ENCODE assay signal across 10 mouse cellular contexts in genomic region chr7:138941571-138941970, GRCm38 (mm10). TPM values are rescaled to one million over a fixed set of nuclear protein-coding genes. Genes with fewer than 3 reads are reported as not detected.
DNase-seq lines count a peak whose midpoint lies in the region; ATAC-seq lines count a peak whose summit lies in the region.
"Had no signal": no experiment of that assay in that cellular context is flagged by ENCODE, and none has a peak within 500 bp of the region (broad histone marks: within the 10 kb centered on the region; RNA-seq: fewer than 3 reads in every experiment).

No protein-coding gene starts in this region.

- H3K27me3 ChIP-seq in heart, embryonic 16.5 days (ENCODE audit: control insufficient read depth, insufficient read depth, low read length), result peaks cover 50% of the 10 kb centered on the region
- peaks cover 68% of the 10 kb centered on the region for H3K27me3 ChIP-seq in forebrain, embryonic 13.5 days
- peaks cover 64% of the 10 kb centered on the region for H3K27me3 ChIP-seq in midbrain, embryonic 12.5 days

- WGBS in heart, embryonic 16.5 days, result 36% methylated on average over 5 of the region's 5 CpGs
- WGBS in forebrain, embryonic 13.5 days, result 21% methylated on average over 5 of the region's 5 CpGs
- WGBS in midbrain, embryonic 12.5 days, result 25% methylated on average over 5 of the region's 5 CpGs

- DNase-seq in heart, adult 11 months, result no peak
- DNase-seq in adrenal gland, postnatal 14 days, result peak; percentile 55
- no peak for DNase-seq in gastrocnemius, postnatal 4 days (ENCODE audit: low spot score in 2 of 2)
- no peak for DNase-seq in ovary, postnatal 14 days (ENCODE audit: low spot score)
- DNase-seq in yolk sac, embryonic 10.5 days (ENCODE audit: low spot score), result no peak
- DNase-seq: kidney, adult 18-20 months; lung, postnatal 14 days had no signal

- H3K4me2 ChIP-seq in heart, embryonic 16.5 days (ENCODE audit: low read depth, low read length), result peak overlapping the region; percentile 70; the same call in 1 of the 2 replicates
- H3K4me2 ChIP-seq in forebrain, embryonic 13.5 days, result peak overlapping the region; percentile 82
- H3K4me2 ChIP-seq in midbrain, embryonic 12.5 days (replicated peaks), result peak overlapping the region; percentile 83

- no peaks in the 10 kb centered on the region for H3K36me3 ChIP-seq in heart, embryonic 16.5 days (ENCODE audit: control insufficient read depth, insufficient read depth)
- no peaks in the 10 kb centered on the region for H3K36me3 ChIP-seq in forebrain, embryonic 13.5 days (ENCODE audit: poor library complexity, severe bottlenecking)
- no peaks in the 10 kb centered on the region for H3K36me3 ChIP-seq in midbrain, embryonic 12.5 days

- no peak for ATAC-seq in heart, embryonic 16.5 days (replicated peaks; ENCODE audit: extremely low read depth, insufficient read depth, low FRiP score)
- no peak for ATAC-seq in forebrain, embryonic 13.5 days
- no peak for ATAC-seq in midbrain, embryonic 12.5 days (ENCODE audit: low FRiP score, low read depth)

- H3K27ac ChIP-seq in heart, embryonic 16.5 days (ENCODE audit: low read length), result no peak overlapping the region
- no peak overlapping the region for H3K27ac ChIP-seq in forebrain, embryonic 13.5 days
- no peak overlapping the region for H3K27ac ChIP-seq in midbrain, embryonic 12.5 days (replicated peaks)

- no peak overlapping the region; the same call in 1 of the 2 replicates for H3K4me3 ChIP-seq in heart, embryonic 16.5 days (ENCODE audit: low read length)
- H3K4me3 ChIP-seq in forebrain, embryonic 13.5 days, result peak overlapping the region; percentile 47
- H3K4me3 ChIP-seq in midbrain, embryonic 12.5 days, result peak overlapping the region; percentile 48; the same call in 1 of the 2 replicates

- H3K9ac ChIP-seq in heart, embryonic 16.5 days (ENCODE audit: low read length), result no peak overlapping the region
- no peak overlapping the region for H3K9ac ChIP-seq in forebrain, embryonic 13.5 days
- no peak overlapping the region for H3K9ac ChIP-seq in midbrain, embryonic 12.5 days (replicated peaks)

- peaks cover 7% of the 10 kb centered on the region; the same call in 1 of the 2 replicates for H3K4me1 ChIP-seq in heart, embryonic 16.5 days (ENCODE audit: control insufficient read depth, insufficient read depth, low read length)
- peaks cover 12% of the 10 kb centered on the region for H3K4me1 ChIP-seq in forebrain, embryonic 13.5 days
- peaks cover 13% of the 10 kb centered on the region for H3K4me1 ChIP-seq in midbrain, embryonic 12.5 days

- no peaks in the 10 kb centered on the region for H3K9me3 ChIP-seq in heart, embryonic 16.5 days (replicated peaks; ENCODE audit: control insufficient read depth, low read length)
- H3K9me3 ChIP-seq in forebrain, embryonic 13.5 days (replicated peaks), result no peaks in the 10 kb centered on the region
- no peaks in the 10 kb centered on the region for H3K9me3 ChIP-seq in midbrain, embryonic 12.5 days

RNA-seq across cellular contexts. Expression of gene Jakmip3, which starts 1.0 kb away (rescaled TPM):
- not detected in 2 replicates for polyA plus RNA-seq in heart, embryonic 16.5 days (2015; fragmentation: Nextera tagmentation; extraction: Ambion mirVana)
- total RNA-seq in adrenal gland, postnatal 14 days (2021), result 3.9 and 4.7 TPM in 2 replicates
- polyA plus RNA-seq in forebrain, embryonic 13.5 days (2015; fragmentation: Nextera tagmentation; extraction: Ambion mirVana), result 0.41 and 1.0 TPM in 2 replicates
- polyA plus RNA-seq in midbrain, embryonic 12.5 days (2016; fragmentation: Nextera tagmentation; extraction: Ambion mirVana), result 0.83 and 1.2 TPM in 2 replicates
- not detected for total RNA-seq in gastrocnemius, postnatal 4 days (2021)

RNA-seq across cellular contexts. Expression of gene Bnip3, which starts 32.3 kb away (rescaled TPM):
- 258 and 260 TPM in 2 replicates for polyA plus RNA-seq in heart, embryonic 16.5 days (2015; fragmentation: Nextera tagmentation; extraction: Ambion mirVana)
- 233 and 293 TPM in 2 replicates for total RNA-seq in adrenal gland, postnatal 14 days (2021)
- polyA plus RNA-seq in forebrain, embryonic 13.5 days (2015; fragmentation: Nextera tagmentation; extraction: Ambion mirVana), result 58.1 and 61.1 TPM in 2 replicates
- 61.5 and 66.6 TPM in 2 replicates for polyA plus RNA-seq in midbrain, embryonic 12.5 days (2016; fragmentation: Nextera tagmentation; extraction: Ambion mirVana)
- total RNA-seq in gastrocnemius, postnatal 4 days (2021), result 10 to 100 TPM; 51.8 to 58.6 TPM
